Mouse (Mus musculus) forebrain, postnatal 0 days (tissue): ENCODE measurements around the gene Preb. TPM values are rescaled to one million over a fixed set of nuclear protein-coding genes. Genes with fewer than 3 reads are reported as not detected.

Experiments used
- ATAC-seq: fragments of 200-750 bp; cut with Nextera tagmentation; 2 replicates; pipeline ENCODE4 v1.8.0; 2017; ENCODE audit warnings: mild to moderate bottlenecking, moderate library complexity
- DNase-seq: peaks from one replicate; pipeline ENCODE4 v3.0.0-alpha.2; 2015
- H3K27ac ChIP-seq: fragments of 300-500 bp; sonication (generic); 2 replicates; pipeline ENCODE4 v1.5.1; 2014; ENCODE audit warnings: low read depth, mild to moderate bottlenecking, antibody characterized with exemption, low read length, moderate library complexity, mixed read lengths
- H3K27me3 ChIP-seq: fragments of 300-500 bp; sonication (generic); 2 replicates; pipeline ENCODE4 v1.6.1; 2014; ENCODE audit warnings: mild to moderate bottlenecking, low read length, mixed read lengths; ENCODE audit not compliant: insufficient read depth
- H3K36me3 ChIP-seq: fragments of 300-500 bp; sonication (generic); 2 replicates; pipeline ENCODE4 v1.6.1; 2014; ENCODE audit warnings: mild to moderate bottlenecking, moderate library complexity; ENCODE audit not compliant: insufficient read depth
- H3K4me1 ChIP-seq: fragments of 300-500 bp; sonication (generic); 2 replicates; pipeline ENCODE4 v1.6.1; 2014; ENCODE audit warnings: antibody characterized with exemption; ENCODE audit not compliant: insufficient read depth
- H3K4me2 ChIP-seq: fragments of 300-500 bp; sonication (generic); 2 replicates; pipeline ENCODE4 v1.6.1; 2014; ENCODE audit warnings: low read depth, mild to moderate bottlenecking, moderate library complexity
- H3K4me3 ChIP-seq: fragments of 300-500 bp; sonication (generic); 2 replicates; pipeline ENCODE4 v1.5.1; 2014; ENCODE audit warnings: low read depth, low read length, mixed read lengths
- H3K9ac ChIP-seq: fragments of 300-500 bp; sonication (generic); 2 replicates; pipeline ENCODE4 v1.6.1; 2014; ENCODE audit warnings: mild to moderate bottlenecking
- H3K9me3 ChIP-seq: fragments of 300-500 bp; sonication (generic); 2 replicates; pipeline ENCODE4 v1.6.1; 2016; ENCODE audit warnings: low read length
- CTCF ChIP-seq: sonication (generic); IDR thresholded peaks from 2 replicates; pipeline ENCODE4 v1.5.1; 2016; ENCODE audit warnings: antibody characterized with exemption, control low read depth, low read depth
- WGBS: fragments of 180-500 bp; shearing (Covaris S2); extraction: QIAGEN DNeasy Blood & Tissue Kit; methylation state at CpG from one replicate; pipeline ENCODE4 v1.1.7; 2014; 5-methylcytosine and 5-hydroxymethylcytosine counted together
- polyA plus RNA-seq: library from polyadenylated mRNA; unstranded; fragments of >200 nt; fragmentation: Nextera tagmentation; extraction: Ambion mirVana; gene quantifications from 2 replicates; pipeline ENCODE4 v1.2.1, GENCODE M21; 2015
- total RNA-seq: library from RNA; depleted of rRNA; stranded (reverse); fragments of >200 nt; gene quantifications from 2 replicates; pipeline ENCODE4 v1.2.3, GENCODE M21; 2014

Gene Preb
- total and polyA plus RNA-seq, 2 experiments from 2014 or later, result 42.7 to 77.0 TPM

DNA sequence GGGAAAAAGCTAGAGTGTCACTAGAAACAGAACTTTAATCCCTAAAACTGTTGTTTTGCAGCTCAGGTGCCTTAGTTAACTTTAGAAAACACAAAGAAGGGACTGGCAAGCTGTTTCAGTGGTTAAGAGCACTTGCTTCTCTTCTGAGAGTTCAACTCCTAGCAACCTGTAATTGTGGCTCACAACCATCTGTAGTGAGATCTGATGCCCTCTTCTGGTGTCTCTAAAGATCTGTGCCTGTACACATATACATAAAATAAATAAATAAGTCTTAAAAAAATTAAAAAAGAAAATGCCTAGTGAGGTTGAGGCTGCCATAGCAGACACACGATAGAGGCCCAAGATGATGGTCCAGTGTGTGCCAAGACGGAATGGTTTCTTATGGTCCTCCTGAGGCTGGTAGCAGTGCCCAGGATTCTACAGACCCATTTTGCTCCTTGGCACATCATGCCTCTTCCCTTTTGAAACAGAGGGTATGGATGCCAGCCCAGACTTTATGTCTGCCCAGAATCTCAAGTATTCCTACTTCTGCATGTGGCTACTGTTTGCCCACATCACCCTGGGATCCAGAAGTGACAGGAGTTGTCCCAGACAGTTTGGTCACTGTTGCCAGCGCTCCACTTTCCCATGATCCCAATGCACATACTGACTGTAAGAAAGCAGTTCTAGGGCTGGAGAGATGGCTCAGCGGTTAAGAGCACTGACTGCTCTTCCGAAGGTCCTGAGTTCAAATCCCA lies 25.3 kb downstream of the Preb start:
- no peak for DNase-seq
- no peak overlapping the region for H3K4me3 ChIP-seq
- H3K4me1 ChIP-seq, result no peaks in the 10 kb centered on the region
- H3K27ac ChIP-seq, result no peak overlapping the region
- no peaks in the 10 kb centered on the region for H3K9me3 ChIP-seq
- ATAC-seq, result peak; percentile 45
- H3K27me3 ChIP-seq, result no peaks in the 10 kb centered on the region
- peaks cover 8% of the 10 kb centered on the region; the same call in 1 of the 2 replicates for H3K36me3 ChIP-seq
- peak; percentile 33; the same call in 1 of the 2 replicates for TF ChIP-seq CTCF
- no peak overlapping the region for H3K9ac ChIP-seq
- no peak overlapping the region for H3K4me2 ChIP-seq
- 81% methylated on average over 5 of the region's 5 CpGs for WGBS

DNA sequence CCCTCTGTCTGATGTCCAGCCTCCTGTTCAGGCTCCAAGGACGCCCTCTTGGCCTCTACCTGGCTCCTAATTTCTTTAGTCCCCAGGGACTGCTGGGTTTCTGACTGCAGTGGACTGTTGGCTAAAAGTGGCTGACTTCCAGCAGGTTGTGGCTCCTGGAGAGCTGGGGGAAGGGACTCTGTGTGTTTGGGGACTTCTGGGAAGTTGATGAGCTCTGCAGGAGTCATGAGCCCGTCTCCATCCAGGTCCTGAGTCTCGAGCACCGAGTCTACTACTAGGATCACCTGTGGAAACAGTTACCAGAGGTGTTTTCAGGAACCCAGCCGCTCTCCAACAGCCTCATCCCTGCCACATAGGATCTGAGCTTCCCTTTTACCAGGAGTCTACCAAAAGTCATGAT lies 26.5 kb downstream of the Preb start:
- no peak for DNase-seq
- no peak overlapping the region for H3K4me3 ChIP-seq
- peaks cover 8% of the 10 kb centered on the region; the same call in 1 of the 2 replicates for H3K36me3 ChIP-seq
- no peak overlapping the region for H3K9ac ChIP-seq
- ATAC-seq, result no peak
- H3K27me3 ChIP-seq, result no peaks in the 10 kb centered on the region
- H3K27ac ChIP-seq, result no peak overlapping the region
- no peak overlapping the region for H3K4me2 ChIP-seq
- TF ChIP-seq CTCF, result no peak
- H3K4me1 ChIP-seq, result no peaks in the 10 kb centered on the region
- WGBS, result 63% methylated on average over 5 of the region's 5 CpGs
- no peaks in the 10 kb centered on the region for H3K9me3 ChIP-seq

DNA sequence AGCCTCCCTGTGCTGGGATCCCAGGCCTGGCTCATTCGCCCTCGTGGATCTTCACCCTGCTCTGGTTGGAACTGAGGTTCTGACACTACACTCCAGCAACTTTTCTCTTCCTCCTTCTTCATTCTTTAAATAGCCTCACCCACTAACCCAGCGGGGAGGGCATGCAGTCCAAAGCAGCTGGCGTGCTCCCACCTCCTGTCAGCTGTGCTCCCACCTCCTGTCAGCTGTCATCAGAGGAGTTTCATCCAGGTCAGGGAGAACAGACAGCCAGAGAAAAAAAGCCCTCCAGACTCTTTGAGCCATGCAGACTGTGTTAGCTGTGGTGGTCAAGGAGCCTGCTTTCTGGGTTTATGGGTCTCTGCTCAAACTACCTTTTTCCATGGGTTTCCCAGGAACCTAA lies 28.8 kb downstream of the Preb start:
- Histone ChIP-seq H3K36me3 (peaks cover 8% of the 10 kb centered on the region; the same call in 1 of the 2 replicates), H3K4me2 (no peak overlapping the region), H3K27me3 (no peaks in the 10 kb centered on the region), H3K4me1 (no peaks in the 10 kb centered on the region), H3K9me3 (no peaks in the 10 kb centered on the region), H3K4me3 (no peak overlapping the region), H3K27ac (no peak overlapping the region), H3K9ac (no peak overlapping the region)
- TF ChIP-seq CTCF, result no peak
- ATAC-seq, result no peak
- 87% methylated on average over 4 of the region's 4 CpGs for WGBS
- no peak for DNase-seq

DNA sequence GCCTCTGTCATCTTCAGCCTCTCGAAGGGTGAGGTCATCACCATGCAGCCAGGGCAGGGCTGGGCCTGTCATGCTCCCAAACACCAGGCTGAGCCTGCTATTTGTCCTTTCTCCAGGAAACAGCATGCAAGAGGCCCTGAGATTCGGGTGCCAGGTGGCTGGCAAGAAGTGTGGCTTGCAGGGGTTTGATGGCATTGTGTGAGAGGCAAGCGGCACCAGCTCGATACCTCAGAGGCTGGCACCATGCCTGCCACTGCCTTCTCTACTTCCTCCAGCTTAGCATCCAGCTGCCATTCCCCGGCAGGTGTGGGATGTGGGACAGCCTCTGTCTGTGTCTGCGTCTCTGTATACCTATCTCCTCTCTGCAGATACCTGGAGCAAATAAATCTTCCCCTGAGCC lies 29.3 kb downstream of the Preb start:
- H3K4me1 ChIP-seq, result no peaks in the 10 kb centered on the region
- H3K27me3 ChIP-seq, result no peaks in the 10 kb centered on the region
- no peak overlapping the region for H3K9ac ChIP-seq
- DNase-seq (no peak), ATAC-seq (no peak)
- no peak overlapping the region for H3K4me3 ChIP-seq
- no peaks in the 10 kb centered on the region for H3K9me3 ChIP-seq
- H3K4me2 ChIP-seq, result no peak overlapping the region
- H3K36me3 ChIP-seq, result peaks cover 8% of the 10 kb centered on the region; the same call in 1 of the 2 replicates
- 65% methylated on average over 6 of the region's 6 CpGs for WGBS
- no peak overlapping the region for H3K27ac ChIP-seq
- TF ChIP-seq CTCF, result no peak

DNA sequence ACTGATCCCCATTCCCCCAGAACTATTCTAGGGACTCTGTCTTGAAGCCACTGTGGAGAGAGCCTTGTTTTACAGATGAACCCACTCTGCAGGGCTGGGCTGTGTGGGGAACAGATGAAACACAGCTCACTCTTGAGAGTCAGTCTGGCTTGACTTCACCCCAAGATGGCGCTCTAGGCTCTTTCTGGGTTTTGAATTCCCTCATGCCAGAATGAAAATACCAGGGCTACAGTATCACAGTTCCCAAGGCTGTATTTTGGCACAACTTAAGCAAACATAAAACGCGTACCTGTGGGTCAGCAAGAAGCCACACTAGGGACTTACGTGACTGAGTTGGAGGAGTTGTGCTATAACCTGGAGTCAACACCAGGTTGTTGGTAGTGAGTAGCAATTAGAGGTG lies 30.0 kb downstream of the Preb start:
- TF ChIP-seq CTCF, result peak; percentile 80
- no peak overlapping the region for H3K9ac ChIP-seq
- no peak overlapping the region for H3K4me2 ChIP-seq
- no peak overlapping the region for H3K4me3 ChIP-seq
- no peaks in the 10 kb centered on the region for H3K9me3 ChIP-seq
- H3K36me3 ChIP-seq, result peaks cover 8% of the 10 kb centered on the region; the same call in 1 of the 2 replicates
- DNase-seq, result peak; percentile 84
- ATAC-seq, result peak; percentile 66
- H3K27ac ChIP-seq, result no peak overlapping the region
- 35% methylated on average over 4 of the region's 4 CpGs for WGBS
- H3K27me3 ChIP-seq, result no peaks in the 10 kb centered on the region
- no peaks in the 10 kb centered on the region for H3K4me1 ChIP-seq

DNA sequence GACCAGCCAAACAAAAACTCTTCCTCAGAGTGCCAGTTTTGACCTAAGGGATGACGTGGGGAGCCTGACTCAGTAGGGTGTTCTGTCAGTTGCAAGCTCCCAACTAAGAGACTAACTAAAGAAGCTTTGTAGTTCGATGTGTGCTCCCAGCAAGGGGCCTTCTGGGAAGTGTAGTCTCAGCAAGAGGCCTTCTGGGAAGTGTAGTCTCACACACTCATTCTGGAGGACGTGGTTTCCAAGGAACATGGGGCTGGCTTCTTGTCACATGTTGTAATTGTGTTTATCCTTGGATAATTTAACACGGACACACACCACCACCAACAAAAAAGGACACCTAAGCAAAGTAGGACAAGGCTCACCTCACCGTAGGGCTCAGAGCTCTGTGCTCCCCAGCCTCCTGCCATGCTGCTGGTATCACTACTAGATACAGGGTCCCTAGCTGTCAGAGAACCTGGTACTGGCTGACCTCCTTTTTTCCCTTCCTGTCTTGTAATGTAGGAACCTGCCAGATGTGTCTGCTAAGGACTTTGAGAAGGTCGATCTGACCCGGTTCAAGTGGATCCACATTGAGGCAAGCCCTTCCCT lies 32.1 kb downstream of the Preb start:
- no peak overlapping the region for H3K4me3 ChIP-seq
- no peak for TF ChIP-seq CTCF
- no peaks in the 10 kb centered on the region for H3K4me1 ChIP-seq
- H3K27me3 ChIP-seq, result no peaks in the 10 kb centered on the region
- peak overlapping the region; percentile 21; the same call in 1 of the 2 replicates for H3K4me2 ChIP-seq
- 42% methylated on average over 7 of the region's 7 CpGs for WGBS
- H3K27ac ChIP-seq, result no peak overlapping the region
- peaks cover 2% of the 10 kb centered on the region; the same call in 1 of the 2 replicates for H3K36me3 ChIP-seq
- DNase-seq (peak; percentile 67), ATAC-seq (peak; percentile 87)
- H3K9ac ChIP-seq, result no peak overlapping the region
- H3K9me3 ChIP-seq, result no peaks in the 10 kb centered on the region

DNA sequence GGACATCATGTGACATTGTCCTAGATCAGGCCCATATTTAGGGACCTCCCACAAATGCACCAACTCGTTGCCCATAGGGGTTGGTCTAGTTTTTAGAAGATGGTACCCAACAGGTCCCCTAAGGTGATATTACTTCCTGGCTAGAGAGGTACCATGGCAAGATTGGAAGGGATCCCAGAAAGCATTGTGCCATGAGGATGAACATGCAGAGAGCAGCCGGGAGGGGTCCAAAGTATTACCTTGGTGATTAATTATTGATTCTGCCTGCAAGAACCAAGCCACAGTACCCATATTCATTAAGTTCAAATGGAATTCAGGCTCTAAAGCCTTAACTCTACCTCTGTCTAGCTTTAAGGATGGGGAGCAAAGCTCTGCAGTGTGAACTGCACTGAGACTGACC lies 34.1 kb downstream of the Preb start:
- Histone ChIP-seq H3K9ac (no peak overlapping the region), H3K27me3 (no peaks in the 10 kb centered on the region), H3K27ac (no peak overlapping the region), H3K4me1 (0 out of 2 replicates have a peak, but pooled peaks cover 4% of the 10 kb centered on the region), H3K4me2 (no peak overlapping the region), H3K4me3 (no peak overlapping the region), H3K36me3 (no peaks in the 10 kb centered on the region), H3K9me3 (no peaks in the 10 kb centered on the region)
- ATAC-seq (no peak), DNase-seq (no peak)
- no peak for TF ChIP-seq CTCF
- 74% methylated on average over 2 of the region's 2 CpGs for WGBS
